Mouse (Mus musculus) CH12.LX (cell line): ENCODE measurements around the gene Trmu. TPM values are rescaled to one million over a fixed set of nuclear protein-coding genes. Genes with fewer than 3 reads are reported as not detected.

ENCODE experiments used
- DNase-seq: peaks from one replicate; pipeline ENCODE4 v3.0.0-alpha.2; 2013; ENCODE audit errors: extremely low read depth
- H3K27ac ChIP-seq: 2 replicates; pipeline ENCODE4 v1.5.1; 2012; ENCODE audit warnings: low read depth, mild to moderate bottlenecking, control low read depth, moderate library complexity; ENCODE audit not compliant: insufficient read depth
- H3K27me3 ChIP-seq: replicated peaks from 2 replicates; pipeline ENCODE3; 2012; ENCODE audit warnings: inconsistent platforms
- H3K36me3 ChIP-seq, 2 experiments: replicated peaks in 1 of 2; 2 replicates each; pipeline versions ENCODE3 to v1.6.1; 2012; ENCODE audit warnings: inconsistent platforms in 1 of 2, low read length in 1 of 2, mild to moderate bottlenecking in 1 of 2, mixed read lengths in 1 of 2, moderate library complexity in 1 of 2; ENCODE audit not compliant: control insufficient read depth in 1 of 2, insufficient read depth in 1 of 2
- H3K4me1 ChIP-seq, 2 experiments: 2 replicates each; pipeline ENCODE4 v1.6.1; 2012; ENCODE audit warnings: inconsistent platforms in 1 of 2, moderate library complexity in 1 of 2; ENCODE audit not compliant: insufficient read depth in 2 of 2, control insufficient read depth in 1 of 2
- H3K4me2 ChIP-seq: 2 replicates; pipeline ENCODE4 v1.6.1; 2012; ENCODE audit warnings: low read depth, mild to moderate bottlenecking, control low read depth; ENCODE audit not compliant: poor library complexity, insufficient read depth, severe bottlenecking
- H3K4me3 ChIP-seq, 3 experiments: fragments of 150-350 bp in 1 of 3; sonication (generic) in 1 of 3; replicated peaks in 1 of 3; 2 replicates each; pipeline versions ENCODE3 to v1.5.1; 2011 to 2012; ENCODE audit warnings: low read depth in 2 of 3, low read length in 2 of 3, mild to moderate bottlenecking in 2 of 3, moderate library complexity in 2 of 3, control low read depth in 1 of 3, improper control_type of control experiment in 1 of 3, inconsistent platforms in 1 of 3, mixed read lengths in 1 of 3; ENCODE audit not compliant: poor library complexity in 1 of 3
- H3K79me2 ChIP-seq: replicated peaks from 2 replicates; pipeline ENCODE4 v1.6.1; 2012; ENCODE audit warnings: mild to moderate bottlenecking, moderate library complexity; ENCODE audit not compliant: control insufficient read depth, poor library complexity, insufficient read depth, severe bottlenecking; ENCODE audit errors: extremely low read depth
- H3K9ac ChIP-seq: 2 replicates; pipeline ENCODE4 v1.6.1; 2012; ENCODE audit warnings: low read depth, mild to moderate bottlenecking, control low read depth, moderate library complexity; ENCODE audit not compliant: insufficient read depth
- H3K9me3 ChIP-seq: replicated peaks from 2 replicates; pipeline ENCODE3; 2012; ENCODE audit warnings: low read length, inconsistent platforms, mixed read lengths
- CHD1 ChIP-seq: IDR thresholded peaks from 2 replicates; pipeline ENCODE4 v1.6.1; 2012; ENCODE audit warnings: low read depth, low read length, improper control_type of control experiment, inconsistent platforms
- ELF1 ChIP-seq: IDR thresholded peaks from 2 replicates; pipeline ENCODE4 v1.6.1; 2014; ENCODE audit warnings: low read depth, mild to moderate bottlenecking, inconsistent platforms, low read length, improper control_type of control experiment
- EP300 ChIP-seq: IDR thresholded peaks from 2 replicates; pipeline ENCODE4 v1.6.1; 2011; ENCODE audit warnings: low read length, improper control_type of control experiment
- ETS1 ChIP-seq: conservative IDR thresholded peaks from 2 replicates; pipeline ENCODE4 v1.6.1; 2012; ENCODE audit warnings: low read depth, mild to moderate bottlenecking, inconsistent platforms, low read length, improper control_type of control experiment, moderate library complexity
- HCFC1 ChIP-seq: IDR thresholded peaks from 2 replicates; pipeline ENCODE4 v1.6.1; 2012; ENCODE audit warnings: low read depth, mild to moderate bottlenecking, inconsistent platforms, low read length, improper control_type of control experiment
- JUND ChIP-seq: conservative IDR thresholded peaks from 2 replicates; pipeline ENCODE4 v1.6.1; 2011; ENCODE audit warnings: low read depth, low read length, improper control_type of control experiment
- KAT2A ChIP-seq: IDR thresholded peaks from 2 replicates; pipeline ENCODE4 v1.6.1; 2012; ENCODE audit warnings: low read length, improper control_type of control experiment, inconsistent platforms; ENCODE audit not compliant: insufficient replicate concordance
- MAX ChIP-seq: IDR thresholded peaks from 2 replicates; pipeline ENCODE4 v1.6.1; 2011; ENCODE audit warnings: low read length, improper control_type of control experiment
- MAZ ChIP-seq: IDR thresholded peaks from 2 replicates; pipeline ENCODE4 v1.6.1; 2012; ENCODE audit warnings: low read depth, mild to moderate bottlenecking, inconsistent platforms, low read length, improper control_type of control experiment, moderate library complexity
- MEF2A ChIP-seq: IDR thresholded peaks from 2 replicates; pipeline ENCODE4 v1.6.1; 2014; ENCODE audit warnings: low read depth, mild to moderate bottlenecking, inconsistent platforms, low read length, improper control_type of control experiment, borderline replicate concordance
- MYC ChIP-seq: IDR thresholded peaks from 2 replicates; pipeline ENCODE4 v1.6.1; 2011; ENCODE audit warnings: low read depth, mild to moderate bottlenecking, improper control_type of control experiment, low read length
- NELFE ChIP-seq: IDR thresholded peaks from 2 replicates; pipeline ENCODE4 v1.6.1; 2011; ENCODE audit warnings: low read depth, low read length, improper control_type of control experiment
- POLR2A ChIP-seq: IDR thresholded peaks from 2 replicates; pipeline ENCODE4 v1.6.1; 2011; ENCODE audit warnings: low read depth, mild to moderate bottlenecking, improper control_type of control experiment, low read length
- RAD21 ChIP-seq: IDR thresholded peaks from 2 replicates; pipeline ENCODE4 v1.6.1; 2011; ENCODE audit warnings: low read depth, mild to moderate bottlenecking, low read length, improper control_type of control experiment, moderate library complexity
- RCOR1 ChIP-seq: conservative IDR thresholded peaks from 2 replicates; pipeline ENCODE4 v1.6.1; 2012; ENCODE audit warnings: low read depth, mild to moderate bottlenecking, inconsistent platforms, low read length, improper control_type of control experiment
- TBP ChIP-seq: conservative IDR thresholded peaks from 2 replicates; pipeline ENCODE4 v1.6.1; 2011; ENCODE audit warnings: low read depth, low read length, improper control_type of control experiment
- TCF12 ChIP-seq: IDR thresholded peaks from 2 replicates; pipeline ENCODE4 v1.6.1; 2014; ENCODE audit warnings: low read depth, mild to moderate bottlenecking, inconsistent platforms, low read length, improper control_type of control experiment
- ZMIZ1 ChIP-seq: IDR thresholded peaks from 2 replicates; pipeline ENCODE4 v1.6.1; 2012; ENCODE audit warnings: low read depth, mild to moderate bottlenecking, inconsistent platforms, low read length, improper control_type of control experiment
- ZNF384 ChIP-seq: IDR thresholded peaks from 2 replicates; pipeline ENCODE4 v1.6.1; 2012; ENCODE audit warnings: low read depth, low read length, improper control_type of control experiment, inconsistent platforms
- dilution Hi-C: fragments of 300-500 bp; cut with MboI; formaldehyde crosslinking; loops from 2 replicates; pipeline ENCODE4 v1.14.3; 2020; ENCODE audit warnings: low sequenced_read_pairs; ENCODE audit not compliant: extremely low pct_unique_long_range_greater_than_20kb, extremely low pct_ligation_motif_present
- in situ Hi-C: fragments of 300-500 bp; cut with MboI; formaldehyde crosslinking; loops from 3 replicates; pipeline ENCODE4 v1.14.3; 2019; ENCODE audit warnings: low sequenced_read_pairs, low pct_ligation_motif_present, low pct_unique_long_range_greater_than_20kb, mixed read lengths
- polyA plus RNA-seq: library from polyadenylated mRNA; unstranded; fragments of >175 nt; gene quantifications from 2 replicates; pipeline ENCODE4 v1.2.1, GENCODE M21; 2012; ENCODE audit warnings: low read depth; ENCODE audit not compliant: insufficient read length
- total RNA-seq, 2 experiments: library from RNA; depleted of rRNA; stranded (reverse); fragments of 300-350 nt in 1 of 2; fragments of >200 nt in 1 of 2; gene quantifications; 2 replicates each; pipeline ENCODE4 v1.2.3; 2012 to 2014

The Trmu gene
- total and polyA plus RNA-seq, 3 experiments: 20.2 to 26.4 (median 24.9) TPM

DNA sequence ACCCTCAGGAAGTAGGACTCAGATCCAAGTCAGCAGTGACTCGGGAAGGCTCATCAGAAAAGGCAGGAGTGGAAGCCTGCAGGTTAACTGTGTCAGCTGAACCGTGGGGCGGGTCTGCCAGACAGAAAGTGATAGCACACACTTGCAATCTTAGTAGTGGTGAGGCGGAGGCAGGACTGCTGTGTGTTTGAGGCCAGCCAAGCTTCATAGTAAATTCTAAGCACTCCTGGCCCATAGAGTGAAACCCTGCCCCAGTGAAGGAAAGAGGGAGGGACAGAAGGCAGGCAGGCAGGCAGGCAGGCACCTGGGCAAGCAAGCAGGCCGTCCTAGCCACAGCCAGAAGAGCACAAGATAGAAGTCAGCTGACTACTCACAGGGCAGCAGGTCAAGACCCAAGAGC lies 6.5 kb downstream of the Trmu start:
- Histone ChIP-seq H3K4me2 (no peak overlapping the region), H3K4me1 (peaks cover 0 to 3% of the 10 kb centered on the region in 2 experiments; a peak in 2 of 4 replicates), H3K4me3 (no peak overlapping the region), H3K9ac (no peak overlapping the region), H3K9me3 (no peaks in the 10 kb centered on the region), H3K27me3 (no peaks in the 10 kb centered on the region), H3K27ac (no peak overlapping the region), H3K36me3 (peaks cover 34 to 78% of the 10 kb centered on the region in 2 experiments), H3K79me2 (no peaks in the 10 kb centered on the region)
- dilution Hi-C loops: no loop called here
- in situ Hi-C loops: no loop called here
- no peak for DNase-seq
- TF ChIP-seq RAD21 (no peak), EP300 (no peak), CHD1 (no peak)

DNA sequence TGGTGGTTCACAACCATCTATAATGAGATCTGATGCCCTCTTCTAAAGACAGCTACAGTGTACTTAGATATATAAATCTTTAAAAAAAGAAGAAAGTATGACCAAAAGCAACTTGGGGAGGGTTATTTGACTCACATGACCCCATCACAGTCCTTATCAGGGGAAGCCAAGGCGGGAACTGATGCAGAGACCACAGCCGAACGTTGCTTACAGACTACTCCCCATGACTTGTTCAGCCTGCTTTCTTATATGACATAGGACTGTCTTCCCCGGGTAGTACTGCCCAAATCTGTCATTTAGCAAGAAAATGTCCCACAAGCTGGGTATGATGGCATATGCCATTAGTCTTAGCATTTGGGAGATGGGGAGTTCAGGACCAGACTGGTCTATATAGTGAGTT lies 10.1 kb downstream of the Trmu start:
- dilution Hi-C loops (no loop called here), in situ Hi-C loops (no loop called here)
- Histone ChIP-seq H3K9me3 (no peaks in the 10 kb centered on the region), H3K79me2 (no peaks in the 10 kb centered on the region), H3K4me2 (no peak overlapping the region), H3K36me3 (peaks cover 53 to 85% of the 10 kb centered on the region in 2 experiments), H3K4me3 (no peak overlapping the region), H3K27me3 (no peaks in the 10 kb centered on the region), H3K4me1 (no peaks in the 10 kb centered on the region), H3K9ac (no peak overlapping the region), H3K27ac (no peak overlapping the region)
- no peak for DNase-seq
- TF ChIP-seq NELFE (no peak), MAX (no peak), MYC (no peak), MAZ (no peak), TCF12 (no peak), RCOR1 (no peak), ZMIZ1 (no peak), POLR2A (no peak), TBP (no peak), EP300 (no peak), ZNF384 (no peak), HCFC1 (no peak), RAD21 (no peak), JUND (no peak), ELF1 (no peak), MEF2A (no peak), KAT2A (no peak), ETS1 (no peak)
